Mouse (Mus musculus) cerebellum, postnatal 14 days (tissue): ENCODE data around the gene Zc2hc1c.

ENCODE experiments used
- DNase-seq, 2 experiments: peaks; one replicate each; pipeline ENCODE4 v3.0.0; 2021; ENCODE audit warnings: mixed read lengths in 2 of 2

Gene Zc2hc1c

GRCm38 (mm10) chr12:85339947-85340346 lies 51.6 kb downstream of the Zc2hc1c start:
- DNase-seq: no peak

- DNase-seq: peak; percentile 36 to 70
These were observed 52.7 kb downstream of the Zc2hc1c start for GRCm38 (mm10) chr12:85341131-85341530.

DNA sequence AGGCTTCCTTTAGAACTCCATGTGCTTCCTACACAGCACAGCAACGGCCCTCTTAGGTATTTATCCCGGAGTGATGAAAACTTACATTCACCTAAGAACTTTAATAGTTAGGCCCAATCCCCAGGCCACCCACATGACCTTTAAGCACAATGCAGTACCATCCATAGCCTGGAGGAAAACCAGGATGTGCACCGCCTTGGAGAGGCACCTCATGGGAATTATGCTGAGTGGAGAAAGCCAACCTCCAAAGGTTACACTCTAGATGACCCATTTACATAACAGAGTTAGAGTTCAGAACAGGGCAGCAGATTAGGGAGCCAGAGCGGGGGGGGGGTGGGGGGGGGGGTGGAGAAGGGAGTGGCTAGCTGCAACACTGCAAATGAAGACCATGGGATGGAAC lies 53.9 kb downstream of the Zc2hc1c start:
- DNase-seq: no peak

GRCm38 (mm10) chr12:85344252-85344651 lies 55.9 kb downstream of the Zc2hc1c start:
- DNase-seq: no peak

DNA sequence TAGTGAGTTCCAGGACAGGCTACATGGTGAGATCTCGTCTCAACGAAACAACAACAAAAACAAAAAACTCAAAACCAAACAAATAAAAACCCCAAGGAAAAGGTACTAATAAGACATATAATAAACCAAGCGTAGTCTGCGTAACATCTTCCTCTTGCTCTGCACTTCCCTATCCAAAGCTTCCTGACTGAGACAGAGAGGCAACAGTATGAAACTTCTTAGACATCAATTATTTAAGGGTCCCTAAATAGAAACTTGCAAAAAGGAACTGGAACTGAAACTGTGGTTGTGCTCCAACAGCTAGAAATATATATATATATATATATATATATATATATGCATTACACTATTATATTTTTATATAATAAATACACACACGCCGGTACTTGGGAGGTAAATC lies 57.2 kb downstream of the Zc2hc1c start:
- DNase-seq: no peak

GRCm38 (mm10) chr12:85346374-85346773 lies 58.0 kb downstream of the Zc2hc1c start:
- peak; percentile 74 to 79 for DNase-seq

DNA sequence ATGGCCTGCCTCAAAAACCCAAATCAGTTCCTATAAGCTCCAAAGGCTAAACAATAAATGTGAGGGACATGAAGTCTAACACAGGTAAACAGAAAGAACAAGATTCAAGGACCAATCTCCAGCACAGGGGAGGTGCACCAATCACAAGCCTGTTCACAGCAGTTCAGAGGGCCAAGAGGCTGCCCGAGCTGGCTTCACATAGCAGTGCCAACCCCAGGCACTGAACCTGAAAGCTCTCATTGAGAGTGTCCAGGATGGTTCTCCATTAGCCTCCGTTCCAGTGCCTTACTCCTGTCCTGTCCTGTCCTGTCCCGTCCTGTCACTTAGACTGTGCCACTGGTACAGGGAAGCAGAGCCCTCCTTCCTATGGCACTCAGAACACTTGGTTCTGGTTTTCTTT lies 58.8 kb downstream of the Zc2hc1c start:
- DNase-seq: no peak

DNA sequence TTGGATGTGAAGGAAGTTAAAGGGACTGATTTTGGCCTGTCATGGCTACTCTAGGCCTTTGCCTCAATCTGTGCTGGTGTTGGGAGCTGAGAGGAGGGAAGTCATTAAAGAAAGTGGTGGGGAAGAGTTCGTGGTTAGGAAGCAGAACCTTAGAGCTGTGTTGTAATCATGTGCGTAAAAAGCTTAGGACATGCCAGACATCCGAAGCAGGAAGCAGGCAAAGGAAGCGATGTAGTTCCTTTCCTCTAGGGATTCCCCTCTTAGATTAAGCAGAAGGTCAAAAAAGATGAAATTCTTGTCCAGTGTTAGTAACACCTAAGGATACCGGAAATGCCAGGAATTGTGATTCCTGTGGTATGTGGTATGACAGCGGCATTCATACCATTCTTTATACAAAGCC lies 59.9 kb downstream of the Zc2hc1c start:
- no peak for DNase-seq
